Mouse (Mus musculus) ES-E14 (cell line): Measurements from ENCODE around the gene Smchd1. TPM values are rescaled to one million over a fixed set of nuclear protein-coding genes. Genes with fewer than 3 reads are reported as not detected.

Experiments used
- DNase-seq: peaks from one replicate; pipeline ENCODE4 v3.0.0-alpha.2; 2013; ENCODE audit warnings: low read depth, low spot score
- H3K27ac ChIP-seq: 2 replicates; pipeline ENCODE4 v1.5.1; 2012; ENCODE audit warnings: low read depth, mild to moderate bottlenecking, low read length, moderate library complexity, mixed read lengths; ENCODE audit not compliant: poor library complexity, insufficient read depth, severe bottlenecking
- H3K36me3 ChIP-seq: 2 replicates; pipeline ENCODE4 v1.6.1; 2012; ENCODE audit warnings: mild to moderate bottlenecking, low read length, moderate library complexity, mixed read lengths; ENCODE audit not compliant: control insufficient read depth, poor library complexity, insufficient read depth, severe bottlenecking
- H3K4me1 ChIP-seq, 2 experiments: fragments of 150-350 bp in 1 of 2; sonication (generic) in 1 of 2; 2 replicates each; pipeline ENCODE4 v1.6.1; 2012; ENCODE audit warnings: low read length in 2 of 2, mild to moderate bottlenecking in 1 of 2, mixed read lengths in 1 of 2; ENCODE audit not compliant: control insufficient read depth in 2 of 2, insufficient read depth in 2 of 2, poor library complexity in 1 of 2
- H3K4me3 ChIP-seq, 2 experiments: fragments of 150-350 bp in 1 of 2; sonication (generic) in 1 of 2; 2 replicates each; pipeline ENCODE4 v1.5.1; 2012; ENCODE audit warnings: low read length in 2 of 2, low read depth in 1 of 2, mild to moderate bottlenecking in 1 of 2, mixed read lengths in 1 of 2; ENCODE audit not compliant: insufficient read depth in 1 of 2, poor library complexity in 1 of 2, severe bottlenecking in 1 of 2
- H3K9ac ChIP-seq: 2 replicates; pipeline ENCODE4 v1.6.1; 2012; ENCODE audit warnings: low read depth, mild to moderate bottlenecking, low read length, mixed read lengths; ENCODE audit not compliant: poor library complexity, insufficient read depth, severe bottlenecking
- H3K9me3 ChIP-seq: fragments of 150-350 bp; sonication (generic); 2 replicates; pipeline ENCODE4 v1.6.1; 2012; ENCODE audit warnings: low read depth, mild to moderate bottlenecking, low read length; ENCODE audit not compliant: control insufficient read depth, insufficient read depth
- CHD2 ChIP-seq: IDR thresholded peaks from 2 replicates; pipeline ENCODE4 v1.6.1; 2014; ENCODE audit warnings: mild to moderate bottlenecking, low read depth, low read length, inconsistent platforms
- HCFC1 ChIP-seq: IDR thresholded peaks from 2 replicates; pipeline ENCODE4 v1.6.1; 2012; ENCODE audit warnings: low read length, inconsistent platforms, borderline replicate concordance; ENCODE audit not compliant: insufficient read depth
- MAFK ChIP-seq: IDR thresholded peaks from 2 replicates; pipeline ENCODE4 v1.6.1; 2014; ENCODE audit warnings: mild to moderate bottlenecking, low read depth, low read length, inconsistent platforms; ENCODE audit not compliant: insufficient read depth
- ZC3H11A ChIP-seq: IDR thresholded peaks from 2 replicates; pipeline ENCODE4 v1.6.1; 2012; ENCODE audit warnings: low read depth, mild to moderate bottlenecking, inconsistent platforms, low read length, borderline replicate concordance
- ZNF384 ChIP-seq: IDR thresholded peaks from 2 replicates; pipeline ENCODE4 v1.6.1; 2012; ENCODE audit warnings: low read depth, low read length, inconsistent platforms
- in situ Hi-C, 2 experiments: fragments of 600-800 bp; cut with MboI; formaldehyde crosslinking; loops; one replicate each; pipeline ENCODE4 v1.15.1; 2025; ENCODE audit warnings: low sequenced_read_pairs in 2 of 2, inconsistent platforms in 1 of 2; ENCODE audit not compliant: unreplicated experiment in 2 of 2
- total RNA-seq: library from RNA; depleted of rRNA; stranded (reverse); fragments of 300-350 nt; gene quantifications from 2 replicates; pipeline ENCODE4 v1.2.3, GENCODE M21; 2012

The Smchd1 gene
- total RNA-seq, 1 experiment, result 41.0 TPM

GRCm38 (mm10) chr17:71485791-71486230 is 10.7 kb upstream of the Smchd1 start:
- TF ChIP-seq ZC3H11A (no peak), MAFK (no peak), ZNF384 (no peak), CHD2 (no peak), HCFC1 (no peak)
- Histone ChIP-seq H3K9ac (no peak overlapping the region), H3K4me3 (no peak overlapping the region), H3K9me3 (no peaks in the 10 kb centered on the region), H3K4me1 (peaks cover 0 to 12% of the 10 kb centered on the region in 2 experiments; a peak in 2 of 4 replicates), H3K27ac (no peak overlapping the region), H3K36me3 (no peaks in the 10 kb centered on the region)
- in situ Hi-C loops, result no loop called here
- DNase-seq, result no peak

GRCm38 (mm10) chr17:71484711-71485110 is 9.6 kb upstream of the Smchd1 start:
- Histone ChIP-seq H3K4me1 (peaks cover 4 to 14% of the 10 kb centered on the region in 2 experiments; a peak in 3 of 4 replicates), H3K9ac (no peak overlapping the region), H3K4me3 (no peak overlapping the region), H3K27ac (no peak overlapping the region), H3K9me3 (no peaks in the 10 kb centered on the region), H3K36me3 (no peaks in the 10 kb centered on the region)
- no peak for DNase-seq
- in situ Hi-C loops, result no loop called here
- TF ChIP-seq CHD2 (no peak), HCFC1 (no peak), ZNF384 (no peak), MAFK (no peak), ZC3H11A (no peak)

- no peak overlapping the region for H3K4me3 ChIP-seq
- in situ Hi-C loops, result no loop called here
- DNase-seq, result no peak
- no peak overlapping the region for H3K27ac ChIP-seq
- no peak for TF ChIP-seq HCFC1
- no peak for TF ChIP-seq CHD2
- TF ChIP-seq ZNF384, result no peak
- TF ChIP-seq MAFK, result no peak
- no peak for TF ChIP-seq ZC3H11A
- H3K9ac ChIP-seq, result no peak overlapping the region
- H3K36me3 ChIP-seq, result no peaks in the 10 kb centered on the region
- H3K4me1 ChIP-seq, result peaks cover 6 to 17% of the 10 kb centered on the region in 2 experiments; a peak in 3 of 4 replicates
- no peaks in the 10 kb centered on the region for H3K9me3 ChIP-seq
Observed at GRCm38 (mm10) chr17:71483418-71484060, 8.4 kb upstream of the Smchd1 start.

- no peak overlapping the region for H3K4me3 ChIP-seq
- H3K9ac ChIP-seq, result no peak overlapping the region
- H3K27ac ChIP-seq, result no peak overlapping the region
- no peak for DNase-seq
- H3K4me1 ChIP-seq, result peaks cover 6 to 13% of the 10 kb centered on the region in 2 experiments; a peak in 3 of 4 replicates
- H3K9me3 ChIP-seq, result no peaks in the 10 kb centered on the region
- no peak for TF ChIP-seq CHD2
- peak; percentile 80 for TF ChIP-seq ZNF384
- no peak for TF ChIP-seq MAFK
- TF ChIP-seq HCFC1, result no peak
- in situ Hi-C loops, result no loop called here
- no peaks in the 10 kb centered on the region for H3K36me3 ChIP-seq
Observed at GRCm38 (mm10) chr17:71479381-71479901, 4.3 kb upstream of the Smchd1 start.

- no peaks in the 10 kb centered on the region for H3K9me3 ChIP-seq
- in situ Hi-C loops, result no loop called here
- no peak overlapping the region for H3K4me3 ChIP-seq
- H3K27ac ChIP-seq, result no peak overlapping the region
- H3K4me1 ChIP-seq, result peaks cover 6 to 13% of the 10 kb centered on the region in 2 experiments
- H3K9ac ChIP-seq, result no peak overlapping the region
- no peak for DNase-seq
- TF ChIP-seq MAFK (no peak), HCFC1 (no peak), ZNF384 (no peak), ZC3H11A (no peak), CHD2 (no peak)
- H3K36me3 ChIP-seq, result no peaks in the 10 kb centered on the region
Observed at GRCm38 (mm10) chr17:71477481-71477880, 2.3 kb upstream of the Smchd1 start.
